ENCODE assay signal across 10 mouse cellular contexts in the genomic region with DNA sequence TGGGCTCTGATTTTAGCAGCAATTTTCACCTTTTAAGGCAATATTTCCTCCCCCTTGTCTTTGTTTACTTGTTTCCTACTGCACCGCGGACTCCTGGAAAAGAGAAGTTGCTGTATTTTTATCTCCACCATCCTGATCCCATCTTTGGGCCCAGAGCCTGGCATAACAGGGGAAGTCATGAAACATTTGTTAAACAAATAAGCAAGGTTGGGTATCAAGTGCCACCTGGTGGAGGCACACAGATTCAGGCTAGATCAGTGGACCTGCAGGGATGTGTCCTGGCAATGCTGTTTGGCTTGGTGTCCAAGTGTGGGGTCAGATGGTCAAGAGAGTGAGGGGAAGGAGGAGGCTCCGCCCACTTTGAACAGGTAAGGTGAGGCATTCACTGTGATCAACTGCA. TPM values are rescaled to one million over a fixed set of nuclear protein-coding genes. Genes with fewer than 3 reads are reported as not detected.
A peak's percentile ranks its signal among the peaks of the same experiment; 100 is the strongest.
DNase-seq lines count a peak whose midpoint lies in the region; ATAC-seq and TF ChIP-seq lines count a peak whose summit lies in the region.
"Had no signal": no experiment of that assay in that cellular context is flagged by ENCODE, and none has a peak within 500 bp of the region (broad histone marks: within the 10 kb centered on the region; RNA-seq: fewer than 3 reads in every experiment).

No protein-coding gene starts in this region.

- TF ChIP-seq CTCF in cerebellum, adult 2 months (IDR thresholded peaks at IDR 0.05; ENCODE audit: borderline replicate concordance, insufficient read depth, low read depth, low read length): peak; percentile 91
- peak; percentile 69 for TF ChIP-seq CTCF in left cerebral cortex, adult 2 months (IDR thresholded peaks at IDR 0.05)

- intact Hi-C loops in heart, postnatal 14 days (cut with DNase I): loop anchor here (1.0 kb wide), 1 partner anchor 65 kb away; no protein-coding TSS in a partner anchor
- intact Hi-C loops in left cerebral cortex, adult 2 months (cut with DNase I): loop anchor here (1.0 kb wide), 1 partner anchor 65 kb away; no protein-coding TSS in a partner anchor

- no peak for ATAC-seq in liver, embryonic 12.5 days
- ATAC-seq in granulocyte monocyte progenitor cell, adult 5-6 weeks (replicated peaks; ENCODE audit: poor library complexity, severe bottlenecking): no peak

- no peak for TF ChIP-seq POLR2A in cerebellum, adult 2 months (IDR thresholded peaks at IDR 0.05; ENCODE audit: borderline replicate concordance, insufficient read depth, low read length)

- no peak overlapping the region for H3K4me2 ChIP-seq in liver, embryonic 12.5 days
- H3K4me2 ChIP-seq: embryonic facial prominence, embryonic 12.5 days; limb, embryonic 13.5 days had no signal

- WGBS in liver, embryonic 12.5 days (ENCODE audit: insufficient replicate concordance): 17% methylated on average over 3 of the region's 3 CpGs
- WGBS in cerebellum, adult 2 months: 29% methylated on average over 3 of the region's 3 CpGs

- H3K4me1 ChIP-seq in liver, embryonic 12.5 days: peaks cover 39% of the 10 kb centered on the region
- H3K4me1 ChIP-seq in cerebellum, adult 2 months (ENCODE audit: control insufficient read depth, insufficient read depth, low read length): peaks cover 32% of the 10 kb centered on the region

- no peak overlapping the region for H3K9ac ChIP-seq in liver, embryonic 12.5 days
- H3K9ac ChIP-seq: embryonic facial prominence, embryonic 12.5 days; limb, embryonic 13.5 days had no signal

- no peaks in the 10 kb centered on the region for H3K27me3 ChIP-seq in liver, embryonic 12.5 days (replicated peaks)
- H3K27me3 ChIP-seq in cerebellum, adult 2 months (ENCODE audit: control insufficient read depth, insufficient read depth, low read length): no peaks in the 10 kb centered on the region
- H3K27me3 ChIP-seq: embryonic facial prominence, embryonic 12.5 days; limb, embryonic 13.5 days had no signal

- H3K9me3 ChIP-seq in liver, embryonic 12.5 days (replicated peaks): no peaks in the 10 kb centered on the region
- H3K9me3 ChIP-seq: embryonic facial prominence, embryonic 12.5 days; limb, embryonic 13.5 days had no signal

- no peaks in the 10 kb centered on the region for H3K36me3 ChIP-seq in liver, embryonic 12.5 days
- H3K36me3 ChIP-seq: embryonic facial prominence, embryonic 12.5 days had no signal

- no peak overlapping the region for H3K27ac ChIP-seq in liver, embryonic 12.5 days
- H3K27ac ChIP-seq in cerebellum, adult 2 months (ENCODE audit: insufficient read depth, low read length): no peak overlapping the region
- no peak overlapping the region for H3K27ac ChIP-seq in left cerebral cortex, adult 2 months
- H3K27ac ChIP-seq: embryonic facial prominence, embryonic 12.5 days; limb, embryonic 13.5 days had no signal

- H3K4me3 ChIP-seq in liver, embryonic 12.5 days: no peak overlapping the region
- H3K4me3 ChIP-seq in cerebellum, adult 2 months (replicated peaks; ENCODE audit: insufficient read depth, low read depth, low read length): no peak overlapping the region
- H3K4me3 ChIP-seq in left cerebral cortex, adult 2 months: no peak overlapping the region
- H3K4me3 ChIP-seq: embryonic facial prominence, embryonic 12.5 days; limb, embryonic 13.5 days had no signal

- peak; percentile 34 for DNase-seq in liver
- DNase-seq in Muller cell, postnatal 12 days (ENCODE audit: inconsistent ontology term): peak; percentile 78
- DNase-seq in cerebellum, adult 2 months: peak; percentile 82 to 83
- peak; percentile 53 to 63 for DNase-seq in heart, postnatal 14 days
- peak; percentile 35 to 56 for DNase-seq in left cerebral cortex, adult 2 months (ENCODE audit: extremely low spot score in 1 of 2, low spot score in 2 of 2)
- peak; percentile 77 for DNase-seq in naive thymus-derived CD4-positive, alpha-beta T cell, adult 2 months (ENCODE audit: low read depth)

RNA-seq across cellular contexts. Expression of gene Cd300a, which starts 12.7 kb away (rescaled TPM):
- 3.7 and 4.6 TPM in 2 replicates for polyA plus RNA-seq in liver, embryonic 12.5 days (2016; fragmentation: Nextera tagmentation; extraction: Ambion mirVana)
- polyA plus RNA-seq in cerebellum, adult 2 months (2012; rRNA removed): 5.2 and 6.5 TPM in 2 replicates
- 1 to 10 TPM in 1 of 2 experiments, under 1 TPM in 1; 1.00 to 1.2 TPM for total RNA-seq in heart, postnatal 14 days (2021)
- total RNA-seq in left cerebral cortex, adult 2 months (2021): under 1 TPM; 0.56 to 0.84 TPM
- 11.4 and 12.6 TPM in 2 replicates for total RNA-seq in granulocyte monocyte progenitor cell, adult 5-6 weeks (2014; fragmentation: Nextera tagmentation)
- 14.3 and 20.8 TPM in 2 replicates for total RNA-seq in granulocyte monocyte progenitor cell, adult 5-6 weeks (2017)

RNA-seq across cellular contexts. Expression of gene Gprc5c, which starts 26.2 kb away (rescaled TPM):
- polyA plus RNA-seq in liver, embryonic 12.5 days (2016; fragmentation: Nextera tagmentation; extraction: Ambion mirVana): 14.3 TPM in 2 replicates
- 62.9 and 71.8 TPM in 2 replicates for polyA plus RNA-seq in cerebellum, adult 2 months (2012; rRNA removed)
- 10 to 100 TPM in 1 of 2 experiments, 1 to 10 TPM in 1; 7.4 to 10.7 TPM for total RNA-seq in heart, postnatal 14 days (2021)
- 1 to 10 TPM; 4.0 to 5.4 TPM for total RNA-seq in left cerebral cortex, adult 2 months (2021)
- total RNA-seq in granulocyte monocyte progenitor cell, adult 5-6 weeks (2014; fragmentation: Nextera tagmentation): not detected in 2 replicates
- total RNA-seq in granulocyte monocyte progenitor cell, adult 5-6 weeks (2017): not detected in 2 replicates

RNA-seq across cellular contexts. Expression of gene Cd300lb, which starts 57.0 kb away (rescaled TPM):
- 0.39 and 0.67 TPM in 2 replicates for polyA plus RNA-seq in liver, embryonic 12.5 days (2016; fragmentation: Nextera tagmentation; extraction: Ambion mirVana)
- polyA plus RNA-seq in cerebellum, adult 2 months (2012; rRNA removed): 0.44 and 0.71 TPM in 2 replicates
- under 1 TPM; 0.65 to 0.78 TPM for total RNA-seq in heart, postnatal 14 days (2021)
- total RNA-seq in left cerebral cortex, adult 2 months (2021): not detected
- total RNA-seq in granulocyte monocyte progenitor cell, adult 5-6 weeks (2014; fragmentation: Nextera tagmentation): 24.4 and 25.9 TPM in 2 replicates
- total RNA-seq in granulocyte monocyte progenitor cell, adult 5-6 weeks (2017): 17.4 and 17.7 TPM in 2 replicates

Comparison
In these comparisons a context has a peak if more than half of its experiments do, and no peak if none do; other contexts are left out.
1. RNA of gene Cd300a, which starts 12.7 kb away (total RNA-seq): 11.4 to 20.8 TPM in granulocyte monocyte progenitor cell, adult 5-6 weeks; 1.00 to 1.2 TPM in heart, postnatal 14 days and 0.56 to 0.84 TPM in left cerebral cortex, adult 2 months; every median in the first group is over 4 times any median in the second.
2. RNA of gene Gprc5c, which starts 26.2 kb away (total RNA-seq): 7.4 to 10.7 TPM in heart, postnatal 14 days and 4.0 to 5.4 TPM in left cerebral cortex, adult 2 months; not detected in granulocyte monocyte progenitor cell, adult 5-6 weeks; every median in the first group is over 4 times any median in the second.
3. RNA of gene Cd300lb, which starts 57.0 kb away (total RNA-seq): 17.4 to 25.9 TPM in granulocyte monocyte progenitor cell, adult 5-6 weeks; 0.65 to 0.78 TPM in heart, postnatal 14 days and not detected in left cerebral cortex, adult 2 months; every median in the first group is over 10 times any median in the second.
4. Peak in every context shown above with its lines, with median percentiles within 50 percentile points of each other: DNase-seq.